Mouse (Mus musculus): ENCODE measurements around the gene Ndufc2.

DNA sequence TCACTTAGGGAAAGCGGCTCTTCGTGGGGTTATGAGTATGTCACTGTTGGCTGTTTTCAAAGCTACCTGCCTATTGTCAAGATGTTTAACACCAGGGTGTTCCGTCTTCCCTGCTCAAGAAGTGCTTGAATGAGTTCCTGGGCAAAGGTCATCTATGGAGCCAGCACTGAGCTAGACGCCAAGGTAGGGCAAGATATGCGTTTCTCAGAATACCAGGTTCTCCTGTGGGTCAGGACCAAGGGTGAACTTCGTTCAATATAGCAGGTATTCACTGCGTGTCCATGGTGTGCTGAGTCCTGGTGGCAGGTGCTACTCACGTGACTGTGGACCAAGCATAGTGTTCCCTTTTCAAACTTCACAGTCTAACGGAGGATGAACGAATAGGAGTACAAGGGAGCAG, 55.0 kb downstream of the Ndufc2 start:
- TF ChIP-seq CTCF (IDR thresholded peaks at IDR 0.05; ENCODE audit: borderline replicate concordance, insufficient read depth, low read length) = no peak
- no peak for TF ChIP-seq POLR2A (IDR thresholded peaks at IDR 0.05; ENCODE audit: low read depth, low read length)

Measured in embryonic fibroblast, embryonic 13.5 days (primary cell).